8 mouse cellular contexts compared by ENCODE assay signal in genomic region chr3:57575660-57576055, GRCm38 (mm10). TPM values are rescaled to one million over a fixed set of nuclear protein-coding genes. Genes with fewer than 3 reads are reported as not detected.
A peak's percentile ranks its signal among the peaks of the same experiment; 100 is the strongest.
DNase-seq lines count a peak whose midpoint lies in the region; ATAC-seq and TF ChIP-seq lines count a peak whose summit lies in the region.

TSS of gene Wwtr1 (minus strand) at chr3:57575910.

- DNase-seq in heart, embryonic 10.5 days (ENCODE audit: low spot score): peak; percentile 97
- peak; percentile 84 for DNase-seq in liver, adult 2 months (ENCODE audit: extremely low read depth, low read depth, low spot score)
- DNase-seq in stomach, postnatal 0 days (ENCODE audit: low spot score): peak; percentile 85

- ATAC-seq in erythroblast, adult 5-6 weeks (replicated peaks; ENCODE audit: low FRiP score, poor library complexity, severe bottlenecking): no peak
- ATAC-seq in kidney, embryonic 16.5 days (ENCODE audit: low FRiP score, low TSS enrichment): peak; percentile 95
- peak; percentile 93 for ATAC-seq in stomach, postnatal 0 days (ENCODE audit: low FRiP score, low TSS enrichment)

- H3K4me1 ChIP-seq in erythroblast, embryonic 14.5 days (ENCODE audit: control insufficient read depth): no peaks in the 10 kb centered on the region; the same call in 1 of the 2 replicates
- no peaks in the 10 kb centered on the region; the same call in 1 of the 2 replicates for H3K4me1 ChIP-seq in embryonic fibroblast, embryonic 13.5 days (ENCODE audit: control insufficient read depth, insufficient read depth, low read length)
- peaks cover 19% of the 10 kb centered on the region for H3K4me1 ChIP-seq in heart, embryonic 10.5 days
- peaks cover 32% of the 10 kb centered on the region for H3K4me1 ChIP-seq in kidney, embryonic 16.5 days (ENCODE audit: insufficient read depth, low read length)
- peaks cover 6% of the 10 kb centered on the region; the same call in 1 of the 2 replicates for H3K4me1 ChIP-seq in liver, adult 2 months (ENCODE audit: control insufficient read depth, insufficient read depth, low read length)
- no peaks in the 10 kb centered on the region for H3K4me1 ChIP-seq in stomach, postnatal 0 days (replicated peaks; ENCODE audit: control insufficient read depth, insufficient read depth)

- no peaks in the 10 kb centered on the region for H3K9me3 ChIP-seq in erythroblast, embryonic 14.5 days (ENCODE audit: control insufficient read depth, low read length)
- no peaks in the 10 kb centered on the region for H3K9me3 ChIP-seq in heart, embryonic 10.5 days
- no peaks in the 10 kb centered on the region for H3K9me3 ChIP-seq in kidney, embryonic 16.5 days (ENCODE audit: low read length)
- H3K9me3 ChIP-seq in stomach, postnatal 0 days (ENCODE audit: control insufficient read depth, low read length): no peaks in the 10 kb centered on the region

- peak within 1 kb of the TSS; percentile 77 for H3K4me2 ChIP-seq in kidney, embryonic 16.5 days (replicated peaks; ENCODE audit: low read depth, low read length)
- peak within 1 kb of the TSS; percentile 86 for H3K4me2 ChIP-seq in myocyte (ENCODE audit: low read depth)
- peak within 1 kb of the TSS; percentile 80 for H3K4me2 ChIP-seq in stomach, postnatal 0 days (replicated peaks; ENCODE audit: low read depth)

- peak within 1 kb of the TSS; percentile 54 for H3K4me3 ChIP-seq in erythroblast, embryonic 14.5 days (replicated peaks)
- H3K4me3 ChIP-seq in embryonic fibroblast, embryonic 13.5 days (ENCODE audit: insufficient read depth, low read length): peak within 1 kb of the TSS; percentile 81
- H3K4me3 ChIP-seq in heart, embryonic 10.5 days: peak within 1 kb of the TSS; percentile 87
- peak within 1 kb of the TSS; percentile 86 for H3K4me3 ChIP-seq in kidney, embryonic 16.5 days (ENCODE audit: low read length)
- H3K4me3 ChIP-seq in liver, adult 2 months (ENCODE audit: insufficient read depth, low read depth, low read length): peak within 1 kb of the TSS; percentile 55
- peak within 1 kb of the TSS; percentile 98 for H3K4me3 ChIP-seq in myocyte
- H3K4me3 ChIP-seq in stomach, postnatal 0 days (ENCODE audit: low read depth, low read length): peak within 1 kb of the TSS; percentile 89

- H3K27ac ChIP-seq in embryonic fibroblast, embryonic 13.5 days (ENCODE audit: insufficient read depth, low read length): peak within 1 kb of the TSS; percentile 99
- H3K27ac ChIP-seq in heart, embryonic 10.5 days: peak within 1 kb of the TSS; percentile 97
- H3K27ac ChIP-seq in kidney, embryonic 16.5 days (ENCODE audit: low read length): peak within 1 kb of the TSS; percentile 99
- H3K27ac ChIP-seq in liver, adult 2 months (replicated peaks; ENCODE audit: insufficient read depth, low read depth, low read length): peak within 1 kb of the TSS; percentile 72
- H3K27ac ChIP-seq in stomach, postnatal 0 days (replicated peaks): peak within 1 kb of the TSS; percentile 97

- WGBS in heart, embryonic 10.5 days: under 1% methylated on average over 35 of the region's 36 CpGs
- under 1% methylated on average over 36 of the region's 36 CpGs for WGBS in kidney, embryonic 16.5 days
- under 1% methylated on average over 35 of the region's 36 CpGs for WGBS in liver, adult 2 months
- WGBS in stomach, postnatal 0 days: 0% methylated on average over 30 of the region's 36 CpGs

- no peak for TF ChIP-seq CTCF in embryonic fibroblast, embryonic 13.5 days (IDR thresholded peaks at IDR 0.05; ENCODE audit: borderline replicate concordance, insufficient read depth, low read length)
- TF ChIP-seq CTCF in liver, adult 2 months (IDR thresholded peaks at IDR 0.05; ENCODE audit: low read depth, low read length): no peak
- peak; percentile 0; the same call in 1 of the 2 replicates for TF ChIP-seq CTCF in stomach, postnatal 0 days (IDR thresholded peaks at IDR 0.05; ENCODE audit: low read depth)

- H3K36me3 ChIP-seq in erythroblast, embryonic 14.5 days (ENCODE audit: control insufficient read depth): no peaks in the 10 kb centered on the region
- peaks cover under 1% of the 10 kb centered on the region; the same call in 1 of the 2 replicates for H3K36me3 ChIP-seq in heart, embryonic 10.5 days
- H3K36me3 ChIP-seq in kidney, embryonic 16.5 days (ENCODE audit: insufficient read depth, low read length): peaks cover 2% of the 10 kb centered on the region
- no peaks in the 10 kb centered on the region for H3K36me3 ChIP-seq in liver, adult 2 months (ENCODE audit: control insufficient read depth, insufficient read depth, low read length)
- peaks cover 21% of the 10 kb centered on the region for H3K36me3 ChIP-seq in myocyte (ENCODE audit: control insufficient read depth, insufficient read depth)
- H3K36me3 ChIP-seq in stomach, postnatal 0 days (ENCODE audit: control insufficient read depth, insufficient read depth, low read length): no peaks in the 10 kb centered on the region; the same call in 1 of the 2 replicates

- TF ChIP-seq EP300 in stomach, postnatal 0 days (optimal IDR thresholded peaks at IDR 0.05): no peak

- peaks cover 40% of the 10 kb centered on the region for H3K27me3 ChIP-seq in erythroblast, embryonic 14.5 days (ENCODE audit: control insufficient read depth)
- no peaks in the 10 kb centered on the region for H3K27me3 ChIP-seq in heart, embryonic 10.5 days (ENCODE audit: insufficient read depth, poor library complexity, severe bottlenecking)
- no peaks in the 10 kb centered on the region for H3K27me3 ChIP-seq in kidney, embryonic 16.5 days (ENCODE audit: insufficient read depth, low read length)
- H3K27me3 ChIP-seq in liver, adult 2 months (ENCODE audit: control insufficient read depth, insufficient read depth, low read length): no peaks in the 10 kb centered on the region
- H3K27me3 ChIP-seq in myocyte (ENCODE audit: control insufficient read depth, insufficient read depth, insufficient read length): no peaks in the 10 kb centered on the region
- no peaks in the 10 kb centered on the region for H3K27me3 ChIP-seq in stomach, postnatal 0 days (ENCODE audit: control insufficient read depth, insufficient read depth, low read length)

- peak within 1 kb of the TSS; percentile 89 for H3K9ac ChIP-seq in kidney, embryonic 16.5 days (replicated peaks; ENCODE audit: low read length)
- H3K9ac ChIP-seq in liver, adult 2 months (ENCODE audit: low read depth, low read length): peak within 1 kb of the TSS; percentile 81
- H3K9ac ChIP-seq in stomach, postnatal 0 days (ENCODE audit: low read length): peak within 1 kb of the TSS; percentile 92

- peaks cover 7% of the 10 kb centered on the region; the same call in 1 of the 2 replicates for H3K79me2 ChIP-seq in liver, adult 2 months (ENCODE audit: control insufficient read depth, insufficient read depth, low read length)
- peaks cover 46% of the 10 kb centered on the region for H3K79me2 ChIP-seq in myocyte (ENCODE audit: control insufficient read depth, insufficient read depth)

- H3ac ChIP-seq in myocyte (ENCODE audit: control insufficient read depth, insufficient read length): peak within 1 kb of the TSS; percentile 88

- peak; percentile 92 for TF ChIP-seq POLR2A in embryonic fibroblast, embryonic 13.5 days (IDR thresholded peaks at IDR 0.05; ENCODE audit: low read depth, low read length)
- peak; percentile 66 for TF ChIP-seq POLR2A in liver, adult 2 months (IDR thresholded peaks at IDR 0.05; ENCODE audit: extremely low read depth, insufficient read depth, low read length)
- peak; percentile 71 for TF ChIP-seq POLR2A in myocyte (IDR thresholded peaks at IDR 0.05; ENCODE audit: insufficient read length, low read depth)

TF ChIP-seq in myocyte, 11 proteins besides CTCF, POLR2A, EP300 and RAD21:
- TF ChIP-seq CEBPB (IDR thresholded peaks at IDR 0.05; ENCODE audit: insufficient read depth, poor library complexity, severe bottlenecking): no peak
- TF ChIP-seq REST (IDR thresholded peaks at IDR 0.05; ENCODE audit: insufficient read depth, insufficient read length): no peak
- no peak for TF ChIP-seq TCF12 (IDR thresholded peaks at IDR 0.05; ENCODE audit: insufficient read depth, poor library complexity, severe bottlenecking)
- no peak for TF ChIP-seq USF1 (IDR thresholded peaks at IDR 0.05; ENCODE audit: low read depth)
- peak; percentile 66 for TF ChIP-seq POLR2AphosphoS2 (IDR thresholded peaks at IDR 0.05; ENCODE audit: insufficient read length, low read depth)
- TF ChIP-seq MAX (IDR thresholded peaks at IDR 0.05; ENCODE audit: low read depth): no peak
- TF ChIP-seq SRF (IDR thresholded peaks at IDR 0.05; ENCODE audit: control insufficient read depth, insufficient read length, low read depth): no peak
- TF ChIP-seq E2F4 (IDR thresholded peaks at IDR 0.05; ENCODE audit: insufficient read depth): no peak
- TF ChIP-seq MYOD1 (IDR thresholded peaks at IDR 0.05; ENCODE audit: control insufficient read depth in 1 of 3, insufficient read length in 2 of 3, low read depth in 2 of 3): peak in 1 of 3 experiments; percentile 32
- peak in 1 of 3 experiments; percentile 14 for TF ChIP-seq MYOG (IDR thresholded peaks at IDR 0.05; ENCODE audit: control insufficient read depth in 1 of 3, insufficient read depth in 1 of 3, insufficient read length in 2 of 3, low read depth in 2 of 3)
- TF ChIP-seq TCF3 (IDR thresholded peaks at IDR 0.05; ENCODE audit: insufficient read length, low read depth): no peak
TF ChIP-seq in myocyte: peak in this region for 3.

RNA-seq across cellular contexts. Expression of gene Wwtr1, which starts in this region (rescaled TPM):
- polyA plus RNA-seq in erythroblast, embryonic 14.5 days (2012): not detected in 2 replicates
- not detected in 2 replicates for total RNA-seq in erythroblast, adult 5-6 weeks (2015; ENCODE audit: low replicate concordance)
- total RNA-seq in erythroblast, adult 5-6 weeks (2017; ENCODE audit: low replicate concordance): not detected in 2 replicates
- 80.8 and 86.4 TPM in 2 replicates for polyA plus RNA-seq in embryonic fibroblast, embryonic 13.5 days (2011; ENCODE audit: insufficient read length, low read depth, missing spikeins)
- 11.5 and 11.9 TPM in 2 replicates for polyA plus RNA-seq in heart, embryonic 10.5 days (2016; fragmentation: Nextera tagmentation; extraction: Ambion mirVana)
- 17.9 and 20.5 TPM in 2 replicates for polyA plus RNA-seq in kidney, embryonic 16.5 days (2015; fragmentation: Nextera tagmentation; extraction: Ambion mirVana)
- 10.5 and 11.9 TPM in 2 replicates for total RNA-seq in liver, adult 2 months (2014; rRNA removed)
- polyA plus RNA-seq in liver, adult 2 months (2012; rRNA removed): 4.9 and 5.4 TPM in 2 replicates
- polyA plus RNA-seq in myocyte (2012; fragmentation: generic; extraction: Trizol): 63.1 TPM
- 20.7 and 21.0 TPM in 2 replicates for polyA plus RNA-seq in stomach, postnatal 0 days (2015; fragmentation: Nextera tagmentation; extraction: Ambion mirVana)

Comparison
In these comparisons a context has a peak if more than half of its experiments do, and no peak if none do; other contexts are left out.
1. RNA of gene Wwtr1 (total RNA-seq): 10.5 to 11.9 TPM in liver, adult 2 months; not detected in erythroblast, adult 5-6 weeks; every median in the first group is over 10 times any median in the second.
2. Peak in every context shown above with its lines, with median percentiles within 50 percentile points of each other: H3K4me3 ChIP-seq, H3K27ac ChIP-seq, POLR2A ChIP-seq, DNase-seq, H3K4me2 ChIP-seq and H3K9ac ChIP-seq.